Mouse (Mus musculus): ENCODE results near the gene Flcn.
"Not testable (repeated sequence)": the region's sequence is repeated elsewhere in the genome, so short reads cannot be mapped to it uniquely, and the experiment has no call there.

Flcn gene

GRCm38 (mm10) chr11:59809670-59810474, at the start of gene Flcn:
Gene Flcn (minus strand): TSS chr11:59810016.
- DNase-seq (ENCODE audit: low read depth, low spot score): peak; percentile 72

DNA sequence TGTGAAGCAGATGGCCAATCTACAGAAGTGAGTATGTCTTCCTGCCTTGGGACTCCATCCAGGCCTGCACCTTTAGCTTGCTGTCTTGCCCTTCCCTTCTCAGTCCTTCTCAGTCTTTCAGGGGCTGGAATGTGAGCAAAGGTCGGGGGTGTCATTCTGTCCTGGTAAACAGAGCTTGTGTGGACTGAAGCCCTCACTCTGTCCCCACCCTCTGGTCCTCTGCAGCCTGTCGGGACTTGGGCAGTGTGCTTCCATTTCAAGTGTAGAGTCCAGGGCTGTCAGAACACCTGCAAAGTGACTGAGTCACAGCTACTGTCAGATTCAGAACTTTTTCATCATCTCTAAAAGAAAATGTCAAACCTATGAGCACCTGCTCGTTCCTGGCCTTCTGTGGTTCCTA, 43.0 kb upstream of the Flcn start:
- DNase-seq (ENCODE audit: low read depth, low spot score): no peak

DNA sequence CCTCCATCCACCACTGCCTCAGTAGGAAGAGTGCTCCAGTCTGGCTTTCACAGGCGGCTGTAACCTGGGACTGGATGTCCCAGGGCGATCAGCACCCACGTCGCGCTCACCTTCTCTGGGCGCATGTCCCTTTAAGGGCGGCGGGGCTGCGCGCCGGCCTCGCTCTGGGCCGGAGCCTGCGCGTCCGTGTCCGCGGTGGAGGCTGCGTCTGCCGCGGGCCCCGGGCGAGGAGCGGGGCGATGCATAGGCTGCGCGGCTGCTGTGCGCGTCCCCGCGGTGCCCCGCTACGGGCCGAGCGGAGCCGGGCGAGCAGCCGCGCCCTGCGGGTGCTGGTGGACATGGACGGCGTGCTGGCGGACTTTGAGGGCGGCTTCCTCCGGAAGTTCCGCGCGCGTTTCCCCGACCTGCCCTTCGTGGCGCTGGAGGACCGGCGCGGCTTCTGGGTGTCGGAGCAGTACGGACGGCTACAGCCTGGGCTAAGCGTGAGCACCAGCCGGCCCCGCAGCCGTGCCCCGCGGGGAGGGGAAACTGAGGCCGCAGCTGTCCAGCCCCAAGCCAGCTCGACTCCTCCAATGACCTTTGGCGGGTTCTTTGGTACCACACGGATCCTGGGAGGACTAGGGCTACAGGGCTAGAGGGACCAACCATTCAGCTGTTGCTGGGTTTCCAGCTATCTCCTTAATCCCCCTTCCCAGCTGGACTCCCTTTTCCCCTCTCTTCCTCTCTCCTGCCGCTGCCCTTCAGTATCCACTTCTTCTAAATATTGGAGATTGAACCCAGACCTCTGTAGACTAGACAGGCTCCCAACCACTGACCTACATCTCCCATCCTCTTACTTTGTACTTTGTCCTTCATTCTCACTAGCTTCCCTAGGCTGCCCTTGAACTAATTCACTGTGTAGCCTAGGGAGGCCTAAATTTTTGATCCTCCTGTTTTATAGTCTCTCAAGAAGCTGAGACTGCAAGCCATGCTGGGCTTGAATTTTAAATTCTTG, 38.4 kb upstream of the Flcn start:
- DNase-seq (ENCODE audit: low read depth, low spot score): peak; percentile 54

DNA sequence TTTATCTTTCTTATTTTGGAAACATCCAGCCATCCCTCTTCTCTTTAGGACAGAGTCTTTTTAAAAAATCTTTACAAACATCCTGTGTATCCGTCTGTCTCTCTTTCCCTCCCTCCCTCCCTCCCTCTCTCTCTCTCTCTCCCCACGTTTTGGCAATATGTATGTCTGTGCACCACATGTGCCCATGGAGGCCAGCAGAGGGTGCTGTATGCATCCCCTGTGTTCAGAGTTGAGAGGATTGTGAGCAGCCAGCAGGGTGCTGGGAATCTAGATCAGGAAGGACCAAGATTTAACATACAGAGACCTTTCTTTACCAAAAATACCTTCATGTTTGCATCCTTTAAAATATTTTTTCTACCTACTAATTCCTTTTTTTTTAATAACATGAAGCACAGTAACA, 37.3 kb upstream of the Flcn start:
- peak; percentile 49 for DNase-seq (ENCODE audit: low read depth, low spot score)

- DNase-seq (ENCODE audit: low read depth, low spot score): no peak
Observed at GRCm38 (mm10) chr11:59846311-59846710, 36.5 kb upstream of the Flcn start.

DNA sequence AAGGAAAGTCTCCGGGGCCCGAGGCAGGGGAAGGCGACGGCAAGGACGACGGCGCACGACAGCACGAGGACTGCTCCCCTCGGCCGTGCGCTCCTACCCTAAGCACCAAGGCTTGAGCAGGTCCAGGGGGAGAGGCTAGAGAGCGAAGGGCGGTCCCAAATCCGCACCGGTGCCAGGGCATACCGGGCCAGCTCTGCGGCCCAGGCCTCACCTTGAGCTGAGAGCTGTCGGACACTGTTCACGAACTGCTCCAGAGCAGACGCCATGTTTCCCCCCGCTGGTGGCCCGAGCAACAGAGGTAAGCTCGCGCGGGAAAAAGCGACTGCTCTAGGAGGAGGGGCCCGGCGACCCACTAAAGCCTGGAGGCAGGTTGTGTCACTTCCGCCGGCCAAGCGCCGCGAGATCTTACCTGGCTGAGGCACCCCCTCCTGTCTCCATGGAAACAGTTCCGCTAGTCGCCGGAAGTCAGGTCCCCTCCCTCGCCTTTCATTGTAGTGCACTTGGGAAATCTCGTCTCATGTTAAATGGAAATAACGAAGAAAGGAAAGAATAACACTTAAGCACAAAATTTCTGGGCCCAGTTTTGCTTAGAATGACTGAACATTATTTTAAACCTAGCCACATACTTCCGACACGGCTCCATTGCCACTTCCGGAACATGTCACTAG, 29.8 kb upstream of the Flcn start, which contains the start of gene Cops3:
Gene Cops3 (minus strand): TSS at position 380 of the 668 bp plus-strand sequence.
- DNase-seq (ENCODE audit: low read depth, low spot score): peak; percentile 94

- DNase-seq (ENCODE audit: low read depth, low spot score): peak; percentile 76
Observed at GRCm38 (mm10) chr11:59839008-59839458, 29.2 kb upstream of the Flcn start, which contains the start of gene Nt5m. Gene Nt5m (plus strand): TSS chr11:59839447.

GRCm38 (mm10) chr11:59838426-59838825, 28.6 kb upstream of the Flcn start:
- DNase-seq (ENCODE audit: low read depth, low spot score): no peak

DNA sequence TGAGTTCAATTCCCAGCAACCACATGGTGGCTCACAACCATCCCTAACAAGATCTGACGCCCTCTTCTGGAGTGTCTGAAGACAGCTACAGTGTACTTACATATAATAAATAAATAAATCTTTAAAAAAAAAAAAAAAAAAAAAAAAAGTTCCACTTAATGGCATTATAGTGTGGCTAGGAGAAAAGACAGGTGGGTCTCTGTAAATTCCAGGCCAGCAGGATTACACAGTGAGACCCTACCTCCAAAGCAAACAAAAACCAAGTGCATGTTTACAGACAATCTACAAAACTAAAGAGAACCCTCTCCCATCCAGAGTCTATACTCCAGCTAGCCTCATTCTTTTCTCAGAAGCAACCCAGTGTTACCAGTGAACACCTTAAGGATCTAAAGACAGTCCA, 28.0 kb upstream of the Flcn start:
- not testable (repeated sequence) for DNase-seq (ENCODE audit: low read depth, low spot score)

DNA sequence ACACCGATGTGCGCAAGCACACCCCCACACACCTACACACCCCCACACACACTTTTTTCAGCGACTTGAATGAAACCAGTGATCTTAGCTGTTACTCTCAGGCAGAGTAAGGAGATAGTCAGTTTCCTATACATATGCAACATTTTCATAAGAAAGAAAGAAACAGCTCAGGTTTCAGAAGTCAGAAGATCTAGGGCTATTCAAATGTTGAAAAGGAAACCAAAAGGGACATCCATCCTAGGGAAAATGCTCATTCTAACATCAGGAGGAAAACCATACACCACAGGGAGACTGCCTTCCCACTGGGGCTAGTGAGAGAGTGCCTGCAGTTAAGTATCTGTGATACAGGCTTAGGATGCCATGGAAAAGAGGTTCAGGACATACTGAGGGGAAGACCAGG, 11.8 kb upstream of the Flcn start:
- DNase-seq (ENCODE audit: low read depth, low spot score): no peak

DNA sequence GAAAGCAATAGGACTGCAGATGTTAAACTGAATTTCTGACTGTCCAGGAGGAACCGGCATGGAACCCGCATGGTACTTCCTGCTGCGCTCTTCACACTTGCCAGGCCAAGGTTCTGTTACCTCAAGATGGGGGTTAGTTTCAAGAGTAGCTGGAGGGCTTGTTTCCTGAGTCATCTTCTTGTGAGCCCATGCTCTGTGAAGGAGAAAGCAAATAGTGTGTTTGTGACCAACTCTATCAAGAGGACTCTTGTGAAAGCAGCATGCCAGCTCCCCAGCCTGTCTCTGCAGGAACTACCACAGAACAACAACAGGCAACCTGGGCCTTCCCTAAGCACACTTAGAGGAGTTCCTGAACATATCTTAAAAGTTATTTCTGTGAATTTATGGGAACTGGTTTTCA, 8.1 kb upstream of the Flcn start:
- DNase-seq (ENCODE audit: low read depth, low spot score): no peak

- no peak for DNase-seq (ENCODE audit: low read depth, low spot score)
Observed at GRCm38 (mm10) chr11:59815482-59816065, 5.8 kb upstream of the Flcn start.

DNA sequence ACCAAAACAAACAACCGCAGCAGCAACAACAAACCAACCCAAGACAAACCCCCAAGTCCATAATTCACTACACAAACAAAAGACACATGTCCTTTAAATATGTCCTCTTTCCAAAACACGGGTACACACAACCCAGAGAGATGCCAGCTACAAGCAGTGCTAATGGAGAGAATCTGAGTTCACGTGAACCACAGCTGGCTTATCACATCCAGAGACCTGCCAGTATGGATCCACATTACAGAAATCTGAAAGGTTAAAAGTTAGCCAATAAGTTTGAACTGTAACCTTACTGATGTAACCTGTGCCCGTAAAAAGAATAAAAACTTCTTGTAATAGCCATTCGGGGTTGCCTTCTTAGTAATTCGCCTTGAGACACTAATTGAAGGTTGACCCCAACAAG, 5.1 kb upstream of the Flcn start:
- no peak for DNase-seq (ENCODE audit: low read depth, low spot score)

DNA sequence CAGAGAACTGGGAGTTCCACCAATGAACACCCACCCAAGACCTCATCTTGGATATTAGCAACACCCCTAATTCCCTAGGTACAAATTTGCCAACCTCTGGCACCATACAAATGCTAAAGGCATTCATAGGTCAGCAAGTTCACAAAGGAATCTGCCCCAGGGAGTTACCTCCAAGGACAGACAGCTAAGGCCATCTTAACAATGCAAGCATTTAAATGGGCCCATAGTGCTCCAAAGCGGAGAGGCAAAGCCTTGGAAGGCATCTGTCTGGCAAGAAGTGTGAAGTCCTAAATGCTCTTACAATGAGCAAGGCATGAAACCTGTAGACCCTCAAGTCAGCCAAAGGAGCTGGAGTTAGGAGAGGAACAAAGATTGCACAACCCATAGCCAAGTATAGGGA, 4.5 kb upstream of the Flcn start:
- DNase-seq (ENCODE audit: low read depth, low spot score): no peak

GRCm38 (mm10) chr11:59813276-59813675, 3.5 kb upstream of the Flcn start:
- DNase-seq (ENCODE audit: low read depth, low spot score): no peak

DNA sequence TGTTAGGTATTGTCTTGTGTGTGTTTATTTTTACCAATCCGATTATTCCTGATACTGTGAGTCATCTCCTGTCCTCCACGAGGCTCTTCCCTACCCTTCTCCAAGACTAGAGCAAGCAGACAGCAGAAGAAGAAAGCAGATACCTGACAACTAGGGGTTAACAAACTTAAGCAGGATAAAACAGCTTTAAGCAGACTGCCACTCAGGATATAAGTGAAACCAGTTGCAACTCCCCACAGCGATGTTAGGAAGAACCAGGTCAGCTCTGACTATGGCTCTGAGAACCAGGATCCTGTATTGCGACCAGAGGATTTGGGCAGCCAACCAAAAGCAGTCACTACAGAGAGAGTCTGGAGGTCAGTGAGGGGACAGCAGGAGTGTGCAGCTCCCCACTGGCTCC, 1.4 kb upstream of the Flcn start:
- DNase-seq (ENCODE audit: low read depth, low spot score): no peak

GRCm38 (mm10) chr11:59810480-59811158, 803 bp upstream of the Flcn start:
- no peak for DNase-seq (ENCODE audit: low read depth, low spot score)

GRCm38 (mm10) chr11:59809071-59809669, 646 bp downstream of the Flcn start:
- DNase-seq (ENCODE audit: low read depth, low spot score): no peak

GRCm38 (mm10) chr11:59808170-59808960, 1.5 kb downstream of the Flcn start:
- DNase-seq (ENCODE audit: low read depth, low spot score): no peak
